Mouse (Mus musculus) naive thymus-derived CD4-positive, alpha-beta T cell, adult 2 months (primary cell): Measurements from ENCODE around the gene Mindy3.
"Not testable (repeated sequence)": the region's sequence is repeated elsewhere in the genome, so short reads cannot be mapped to it uniquely, and the experiment has no call there.

Experiments
- DNase-seq: peaks from one replicate; pipeline ENCODE4 v3.0.0-alpha.2; 2011; ENCODE audit warnings: low read depth

Mindy3 gene

GRCm38 (mm10) chr2:12419262-12419655, at the start of gene Mindy3:
Gene Mindy3 (minus strand): TSS chr2:12419470.
- peak; percentile 90 for DNase-seq

GRCm38 (mm10) chr2:12459732-12460131, 40.5 kb upstream of the Mindy3 start:
- DNase-seq = peak; percentile 28

GRCm38 (mm10) chr2:12450108-12450507, 30.8 kb upstream of the Mindy3 start:
- no peak for DNase-seq

- peak; percentile 18 for DNase-seq
Observed at GRCm38 (mm10) chr2:12440120-12440519, 20.9 kb upstream of the Mindy3 start.

- peak; percentile 57 for DNase-seq
Observed at GRCm38 (mm10) chr2:12439543-12439942, 20.3 kb upstream of the Mindy3 start.

GRCm38 (mm10) chr2:12438181-12438580, 18.9 kb upstream of the Mindy3 start:
- peak; percentile 78 for DNase-seq

- DNase-seq = no peak
Observed at GRCm38 (mm10) chr2:12432055-12432454, 12.8 kb upstream of the Mindy3 start.

GRCm38 (mm10) chr2:12424374-12424773, 5.1 kb upstream of the Mindy3 start:
- no peak for DNase-seq

- not testable (repeated sequence) for DNase-seq
Observed at GRCm38 (mm10) chr2:12423426-12423825, 4.2 kb upstream of the Mindy3 start.

- DNase-seq = peak; percentile 45
Observed at GRCm38 (mm10) chr2:12418534-12419261, 572 bp downstream of the Mindy3 start.

- DNase-seq = peak; percentile 57
Observed at GRCm38 (mm10) chr2:12418121-12418520, 1.1 kb downstream of the Mindy3 start.

GRCm38 (mm10) chr2:12412309-12412708, 7.0 kb downstream of the Mindy3 start:
- no peak for DNase-seq

- no peak for DNase-seq
Observed at GRCm38 (mm10) chr2:12411129-12411528, 8.1 kb downstream of the Mindy3 start.

GRCm38 (mm10) chr2:12406737-12407136, 12.5 kb downstream of the Mindy3 start:
- no peak for DNase-seq

GRCm38 (mm10) chr2:12402469-12402868, 16.8 kb downstream of the Mindy3 start:
- DNase-seq = no peak

- no peak for DNase-seq
Observed at GRCm38 (mm10) chr2:12401137-12401536, 18.1 kb downstream of the Mindy3 start.

- peak; percentile 55 for DNase-seq
Observed at GRCm38 (mm10) chr2:12389028-12389427, 30.2 kb downstream of the Mindy3 start.

- DNase-seq = no peak
Observed at GRCm38 (mm10) chr2:12388569-12388968, 30.7 kb downstream of the Mindy3 start.

- no peak for DNase-seq
Observed at GRCm38 (mm10) chr2:12384389-12384788, 34.9 kb downstream of the Mindy3 start.

GRCm38 (mm10) chr2:12382650-12383049, 36.6 kb downstream of the Mindy3 start:
- no peak for DNase-seq

- no peak for DNase-seq
Observed at GRCm38 (mm10) chr2:12380233-12380632, 39.0 kb downstream of the Mindy3 start.

- no peak for DNase-seq
Observed at GRCm38 (mm10) chr2:12378591-12378990, 40.7 kb downstream of the Mindy3 start.

GRCm38 (mm10) chr2:12377024-12377423, 42.2 kb downstream of the Mindy3 start:
- DNase-seq = no peak

- DNase-seq = no peak
Observed at GRCm38 (mm10) chr2:12372883-12373282, 46.4 kb downstream of the Mindy3 start.
